Mouse (Mus musculus): ENCODE results near the gene Sgk2.

- TF ChIP-seq EP300 (IDR thresholded peaks at IDR 0.05; ENCODE audit: low read depth): no peak
- no peak for TF ChIP-seq CTCF (IDR thresholded peaks at IDR 0.05; ENCODE audit: low read depth)
These were observed 25.8 kb upstream of the Sgk2 start for GRCm38 (mm10) chr2:162961321-162961720.
